Mouse (Mus musculus) lung, postnatal 0 days (tissue): Measurements from ENCODE around the gene Fggy. TPM values are rescaled to one million over a fixed set of nuclear protein-coding genes. Genes with fewer than 3 reads are reported as not detected.
A peak's percentile ranks its signal among the peaks of the same experiment; 100 is the strongest.

Experiments
- ATAC-seq: fragments of 200-750 bp; cut with Nextera tagmentation; 2 replicates; pipeline ENCODE4 v1.8.0; 2017; ENCODE audit warnings: moderate library complexity
- DNase-seq: peaks from one replicate; pipeline ENCODE4 v3.0.0-alpha.2; 2016; ENCODE audit warnings: low spot score
- H3K27ac ChIP-seq: fragments of 300-500 bp; sonication (generic); 2 replicates; pipeline ENCODE4 v1.5.1; 2014; ENCODE audit warnings: antibody characterized with exemption, mild to moderate bottlenecking, low read length, mixed read lengths
- H3K27me3 ChIP-seq: fragments of 300-500 bp; sonication (generic); replicated peaks from 2 replicates; pipeline ENCODE4 v1.6.1; 2014; ENCODE audit warnings: low read length, mixed read lengths; ENCODE audit not compliant: insufficient read depth
- H3K36me3 ChIP-seq: fragments of 300-500 bp; sonication (generic); 2 replicates; pipeline ENCODE4 v1.6.1; 2014; ENCODE audit warnings: low read length, mixed read lengths; ENCODE audit not compliant: insufficient read depth
- H3K4me1 ChIP-seq: fragments of 300-500 bp; sonication (generic); 2 replicates; pipeline ENCODE4 v1.6.1; 2014; ENCODE audit warnings: antibody characterized with exemption, low read depth, low read length, mixed read lengths; ENCODE audit not compliant: insufficient read depth
- H3K4me2 ChIP-seq: fragments of 300-500 bp; sonication (generic); replicated peaks from 2 replicates; pipeline ENCODE4 v1.6.1; 2014; ENCODE audit warnings: low read depth, mild to moderate bottlenecking, low read length, moderate library complexity, mixed read lengths
- H3K4me3 ChIP-seq: fragments of 300-500 bp; sonication (generic); 2 replicates; pipeline ENCODE4 v1.5.1; 2014; ENCODE audit warnings: low read depth, low read length
- H3K9ac ChIP-seq: fragments of 300-500 bp; sonication (generic); replicated peaks from 2 replicates; pipeline ENCODE4 v1.6.1; 2014; ENCODE audit warnings: low read depth, mild to moderate bottlenecking
- H3K9me3 ChIP-seq: fragments of 300-500 bp; sonication (generic); 2 replicates; pipeline ENCODE4 v1.6.1; 2016; ENCODE audit warnings: low read length, mixed read lengths
- CTCF ChIP-seq: IDR thresholded peaks from 2 replicates; pipeline ENCODE4 v1.5.1; 2016; ENCODE audit warnings: antibody characterized with exemption, mild to moderate bottlenecking
- EP300 ChIP-seq: IDR thresholded peaks from 2 replicates; pipeline ENCODE4 v1.6.1; 2016; ENCODE audit warnings: antibody characterized with exemption, mild to moderate bottlenecking, control low read depth
- WGBS: fragments of 180-500 bp; shearing (Covaris S2); extraction: QIAGEN DNeasy Blood & Tissue Kit; methylation state at CpG from one replicate; pipeline ENCODE4 v1.1.7; 2014; 5-methylcytosine and 5-hydroxymethylcytosine counted together
- polyA plus RNA-seq: library from polyadenylated mRNA; unstranded; fragments of >200 nt; fragmentation: Nextera tagmentation; extraction: Ambion mirVana; gene quantifications from 2 replicates; pipeline ENCODE4 v1.2.1, GENCODE M21; 2015

The Fggy gene
- polyA plus RNA-seq, 1 experiment from 2014 or later: 6.2 TPM

DNA sequence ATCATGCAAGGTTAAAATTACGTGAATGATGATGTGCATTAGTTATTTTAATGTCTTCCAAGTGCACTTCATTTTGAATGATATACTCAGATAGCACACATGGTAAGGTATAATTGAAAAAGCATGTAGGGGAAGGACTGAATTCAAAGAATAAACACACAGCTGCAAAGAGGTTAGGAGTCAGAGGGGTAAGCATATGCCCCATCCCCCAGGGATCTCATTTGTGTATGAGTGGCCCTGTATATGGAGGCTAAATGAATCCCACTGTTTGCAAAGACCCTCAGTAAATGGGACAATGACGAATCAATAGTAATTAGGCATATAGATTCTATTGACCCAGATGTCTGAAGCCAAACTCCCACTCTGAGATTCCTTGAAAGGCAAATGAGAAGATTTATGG is 262.3 kb downstream of the Fggy start:
- H3K27ac ChIP-seq: no peak overlapping the region
- no peak for DNase-seq
- no peaks in the 10 kb centered on the region for H3K36me3 ChIP-seq
- H3K4me3 ChIP-seq: no peak overlapping the region
- H3K27me3 ChIP-seq: no peaks in the 10 kb centered on the region
- H3K9me3 ChIP-seq: no peaks in the 10 kb centered on the region
- TF ChIP-seq EP300 (no peak), CTCF (no peak)
- no peaks in the 10 kb centered on the region for H3K4me1 ChIP-seq
- no peak overlapping the region for H3K9ac ChIP-seq
- no peak for ATAC-seq
- H3K4me2 ChIP-seq: no peak overlapping the region
- 83% methylated on average over 2 of the region's 2 CpGs for WGBS

DNA sequence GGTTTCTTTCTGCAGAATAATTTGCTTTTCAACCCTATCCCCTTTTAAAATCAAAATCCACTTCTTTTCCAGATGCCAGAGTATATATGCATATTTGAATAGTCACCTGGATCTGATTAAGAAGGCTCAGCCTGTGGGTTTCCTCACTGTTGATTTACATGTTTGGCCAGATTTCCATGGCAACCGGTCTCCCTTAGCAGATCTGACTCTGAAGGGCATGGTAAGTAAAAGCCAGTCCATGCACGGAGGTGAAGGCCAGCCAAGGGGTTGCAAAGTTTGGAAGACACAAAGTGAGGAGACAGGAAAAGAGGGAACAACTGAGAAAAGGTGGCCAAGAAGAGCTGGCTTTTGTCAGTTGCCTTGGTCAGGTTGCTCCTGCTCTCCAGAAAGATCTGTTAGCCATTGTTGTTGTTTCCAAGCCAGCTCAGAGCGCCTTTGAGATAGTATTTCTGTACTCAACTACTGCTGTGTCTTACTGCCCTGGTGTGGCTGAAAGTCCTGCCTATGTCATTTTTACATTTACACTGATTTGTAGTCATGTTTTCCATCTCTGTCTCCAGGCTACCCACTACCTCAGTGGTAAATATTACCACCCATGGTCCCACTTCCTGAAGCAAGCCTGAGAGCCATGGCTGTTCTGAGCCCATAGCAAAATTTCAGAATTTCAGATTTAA is 264.7 kb downstream of the Fggy start:
- Histone ChIP-seq H3K9me3 (no peaks in the 10 kb centered on the region), H3K4me2 (no peak overlapping the region), H3K4me3 (no peak overlapping the region), H3K36me3 (no peaks in the 10 kb centered on the region), H3K27ac (no peak overlapping the region), H3K9ac (no peak overlapping the region), H3K4me1 (no peaks in the 10 kb centered on the region), H3K27me3 (no peaks in the 10 kb centered on the region)
- peak; percentile 44; the same call in 1 of the 2 replicates for ATAC-seq
- TF ChIP-seq EP300 (no peak), CTCF (no peak)
- DNase-seq: peak; percentile 52
- 65% methylated on average over 3 of the region's 3 CpGs for WGBS

GRCm38 (mm10) chr4:95828164-95828563 is 270.9 kb downstream of the Fggy start:
- Histone ChIP-seq H3K4me1 (no peaks in the 10 kb centered on the region), H3K4me3 (no peak overlapping the region), H3K9me3 (no peaks in the 10 kb centered on the region), H3K27me3 (no peaks in the 10 kb centered on the region), H3K9ac (no peak overlapping the region), H3K27ac (no peak overlapping the region), H3K36me3 (no peaks in the 10 kb centered on the region), H3K4me2 (no peak overlapping the region)
- DNase-seq (no peak), ATAC-seq (no peak)
- no peak for TF ChIP-seq CTCF
- TF ChIP-seq EP300: no peak
- 75% methylated on average over 4 of the region's 4 CpGs for WGBS

DNA sequence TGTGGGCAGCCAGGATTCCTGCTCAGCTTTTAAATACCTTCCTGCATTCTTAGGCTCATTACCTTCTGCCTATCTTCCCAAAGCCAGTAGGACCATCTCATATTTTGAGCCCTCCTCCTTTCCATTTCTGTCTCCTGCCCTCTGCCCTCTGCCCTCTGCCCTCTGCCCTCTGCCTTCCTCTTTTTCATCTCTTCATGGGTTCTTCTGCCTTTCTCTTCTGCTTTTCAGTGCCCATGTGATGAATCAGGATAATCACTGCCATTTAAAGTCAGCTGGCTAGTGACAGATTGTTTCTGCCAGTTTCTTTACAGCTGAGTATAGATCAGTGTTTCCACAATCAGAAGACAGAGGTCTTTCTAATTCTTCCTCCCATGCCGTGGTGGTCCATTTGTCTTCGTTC is 273.0 kb downstream of the Fggy start:
- Histone ChIP-seq H3K36me3 (no peaks in the 10 kb centered on the region), H3K4me2 (no peak overlapping the region)
- ATAC-seq: no peak

DNA sequence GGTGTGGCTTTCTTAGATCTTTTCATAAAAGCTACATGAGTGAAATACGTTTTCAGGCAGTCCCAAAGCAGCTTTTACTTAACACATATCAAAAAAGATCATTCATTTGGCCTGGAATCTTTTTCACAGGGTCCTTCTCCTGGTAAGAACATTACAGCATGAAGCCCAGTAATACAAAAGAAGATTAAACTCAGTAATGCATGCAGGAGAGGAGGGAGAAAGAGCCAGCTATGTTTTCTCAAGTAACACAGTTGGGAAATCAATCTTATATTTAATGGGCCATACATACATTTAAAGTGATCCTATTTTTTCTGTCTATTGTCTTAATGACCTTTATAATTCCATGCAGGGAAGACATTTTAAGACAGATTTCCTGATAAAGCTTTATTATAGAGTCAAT is 282.6 kb downstream of the Fggy start:
- 67% methylated on average over 1 of the region's 1 CpGs for WGBS
- H3K4me2 ChIP-seq: no peak overlapping the region
- DNase-seq: no peak
- TF ChIP-seq CTCF: no peak
- no peak for TF ChIP-seq EP300
- H3K4me3 ChIP-seq: no peak overlapping the region
- no peaks in the 10 kb centered on the region for H3K27me3 ChIP-seq
- H3K36me3 ChIP-seq: no peaks in the 10 kb centered on the region
- H3K4me1 ChIP-seq: no peaks in the 10 kb centered on the region
- H3K27ac ChIP-seq: no peak overlapping the region
- H3K9ac ChIP-seq: no peak overlapping the region
- H3K9me3 ChIP-seq: no peaks in the 10 kb centered on the region
- no peak for ATAC-seq

More for the DNA sequence above, 273.0 kb downstream of the Fggy start:
- Histone ChIP-seq H3K27ac (no peak overlapping the region), H3K9me3 (no peaks in the 10 kb centered on the region), H3K9ac (no peak overlapping the region), H3K27me3 (no peaks in the 10 kb centered on the region), H3K4me3 (no peak overlapping the region), H3K4me1 (no peaks in the 10 kb centered on the region)
- no peak for DNase-seq
- WGBS: 76% methylated on average over 2 of the region's 2 CpGs
- TF ChIP-seq CTCF: no peak

GRCm38 (mm10) chr4:95840389-95841053 is 283.2 kb downstream of the Fggy start:
- 85% methylated on average over 6 of the region's 6 CpGs for WGBS
- no peaks in the 10 kb centered on the region for H3K36me3 ChIP-seq
- ATAC-seq: no peak

More at GRCm38 (mm10) chr4:95840389-95841053, 283.2 kb downstream of the Fggy start:
- DNase-seq: no peak
- Histone ChIP-seq H3K4me2 (no peak overlapping the region), H3K9ac (no peak overlapping the region), H3K27me3 (no peaks in the 10 kb centered on the region), H3K4me1 (peaks cover 1% of the 10 kb centered on the region; the same call in 1 of the 2 replicates), H3K9me3 (no peaks in the 10 kb centered on the region), H3K27ac (no peak overlapping the region), H3K4me3 (no peak overlapping the region)
- TF ChIP-seq EP300 (no peak), CTCF (no peak)
